Mouse (Mus musculus) spleen, adult 2 months (tissue): ENCODE measurements around the gene Bpifb4.

Experiments
- CTCF ChIP-seq: fragments of 200-500 bp; IDR thresholded peaks from 2 replicates; pipeline ENCODE4 v1.5.1; 2011; ENCODE audit warnings: mild to moderate bottlenecking, inconsistent platforms; ENCODE audit not compliant: insufficient read depth, insufficient read length, insufficient replicate concordance; ENCODE audit errors: extremely low read depth
- POLR2A ChIP-seq: fragments of 200-500 bp; IDR thresholded peaks from 2 replicates; pipeline ENCODE4 v1.6.1; 2011; ENCODE audit warnings: low read depth, low read length, inconsistent platforms

GRCm38 (mm10) chr2:153917930-153918329 lies 20.1 kb upstream of the Bpifb4 start, which contains the start of gene Bpifb3:
- no peak for TF ChIP-seq CTCF
- TF ChIP-seq POLR2A, result no peak
